Mouse (Mus musculus) liver, adult 2 months (tissue): ENCODE measurements around the gene Tshz3.

Source experiments
- CTCF ChIP-seq: fragments of 200-500 bp; IDR thresholded peaks from 2 replicates; pipeline ENCODE4 v1.5.1; 2011; ENCODE audit warnings: low read depth, low read length, control low read depth
- POLR2A ChIP-seq: fragments of 200-500 bp; IDR thresholded peaks from 2 replicates; pipeline ENCODE4 v1.6.1; 2011; ENCODE audit warnings: low read length, control low read depth; ENCODE audit not compliant: insufficient read depth; ENCODE audit errors: extremely low read depth

DNA sequence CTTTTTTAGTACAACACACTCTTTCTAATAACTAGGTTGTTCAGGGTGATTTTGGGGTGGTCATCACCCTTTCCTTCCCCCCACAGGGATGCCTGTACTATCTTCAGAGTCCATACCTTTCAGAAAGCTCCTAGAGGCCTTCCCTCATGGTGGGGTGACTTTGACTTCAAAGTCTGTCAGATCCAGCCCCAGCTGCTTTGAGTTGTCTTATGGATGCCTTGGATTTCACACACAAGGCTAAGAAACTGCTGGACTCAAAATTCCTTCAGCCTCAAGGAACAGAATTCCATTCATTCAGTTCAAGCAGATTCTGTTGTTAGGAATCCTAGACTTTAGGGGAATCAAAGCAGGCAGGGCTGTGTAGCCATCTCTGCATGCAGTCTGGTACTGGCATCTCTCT, 41.5 kb upstream of the Tshz3 start:
- TF ChIP-seq CTCF (no peak), POLR2A (no peak)
